ENCODE assay signal across 16 mouse cellular contexts in genomic region chr7:139257752-139258542, GRCm38 (mm10). TPM values are rescaled to one million over a fixed set of nuclear protein-coding genes. Genes with fewer than 3 reads are reported as not detected.
DNase-seq lines count a peak whose midpoint lies in the region; ATAC-seq and TF ChIP-seq lines count a peak whose summit lies in the region.
"Had no signal": no experiment of that assay in that cellular context is flagged by ENCODE, and none has a peak within 500 bp of the region (broad histone marks: within the 10 kb centered on the region; RNA-seq: fewer than 3 reads in every experiment).

No protein-coding gene starts in this region.

- no peak for TF ChIP-seq CTCF in lung, postnatal 0 days (IDR thresholded peaks at IDR 0.05)

- no peak overlapping the region for H3K4me2 ChIP-seq in heart, embryonic 12.5 days
- no peak overlapping the region for H3K4me2 ChIP-seq in embryonic facial prominence, embryonic 12.5 days (replicated peaks)
- no peak overlapping the region for H3K4me2 ChIP-seq in kidney, embryonic 15.5 days
- no peak overlapping the region for H3K4me2 ChIP-seq in lung, postnatal 0 days (replicated peaks; ENCODE audit: low read depth, low read length)

- no peaks in the 10 kb centered on the region; the same call in 1 of the 2 replicates for H3K9me3 ChIP-seq in heart, embryonic 12.5 days (replicated peaks)
- no peaks in the 10 kb centered on the region; the same call in 1 of the 2 replicates for H3K9me3 ChIP-seq in embryonic facial prominence, embryonic 12.5 days
- H3K9me3 ChIP-seq in kidney, embryonic 15.5 days (replicated peaks), result no peaks in the 10 kb centered on the region
- no peaks in the 10 kb centered on the region for H3K9me3 ChIP-seq in lung, postnatal 0 days (ENCODE audit: low read length)

- TF ChIP-seq EP300 in lung, postnatal 0 days (IDR thresholded peaks at IDR 0.05), result peak; percentile 95

- H3K27me3 ChIP-seq in heart, embryonic 12.5 days (replicated peaks), result no peaks in the 10 kb centered on the region
- no peaks in the 10 kb centered on the region for H3K27me3 ChIP-seq in embryonic facial prominence, embryonic 12.5 days
- no peaks in the 10 kb centered on the region for H3K27me3 ChIP-seq in kidney, embryonic 15.5 days
- H3K27me3 ChIP-seq in lung, postnatal 0 days (replicated peaks; ENCODE audit: insufficient read depth, low read length), result no peaks in the 10 kb centered on the region
- H3K27me3 ChIP-seq: Patski had no signal

- no peak for DNase-seq in heart, postnatal 25 days (ENCODE audit: low spot score)
- peak; percentile 92 for DNase-seq in lung, postnatal 0 days (ENCODE audit: low spot score)
- no peak for DNase-seq in layer of hippocampus, adult 9-11 months
- no peak for DNase-seq in spleen, adult 18-20 months
- no peak for DNase-seq in left cerebral cortex, adult 8-10 months (ENCODE audit: low spot score in 2 of 2)
- DNase-seq: adrenal gland, postnatal 14 days; cerebellum, postnatal 14 days; gastrocnemius, postnatal 25 days; midbrain, embryonic 14.5 days had no signal

- peaks cover 37% of the 10 kb centered on the region for H3K4me1 ChIP-seq in heart, embryonic 12.5 days (replicated peaks)
- 0 out of 2 replicates have a peak, but pooled peaks cover under 1% of the 10 kb centered on the region for H3K4me1 ChIP-seq in embryonic facial prominence, embryonic 12.5 days
- H3K4me1 ChIP-seq in kidney, embryonic 15.5 days, result peaks cover 28% of the 10 kb centered on the region
- H3K4me1 ChIP-seq in lung, postnatal 0 days (ENCODE audit: insufficient read depth, low read depth, low read length), result peaks cover 16% of the 10 kb centered on the region; the same call in 1 of the 2 replicates

- intact Hi-C loops in heart, postnatal 25 days (cut with DNase I), result no loop called here

- H3K36me3 ChIP-seq in heart, embryonic 12.5 days, result peaks cover 53% of the 10 kb centered on the region
- H3K36me3 ChIP-seq in embryonic facial prominence, embryonic 12.5 days, result peaks cover 12% of the 10 kb centered on the region
- H3K36me3 ChIP-seq in kidney, embryonic 15.5 days, result peaks cover 36% of the 10 kb centered on the region
- H3K36me3 ChIP-seq in lung, postnatal 0 days (ENCODE audit: insufficient read depth, low read length), result peaks cover 14% of the 10 kb centered on the region; the same call in 1 of the 2 replicates

- no peak overlapping the region for H3K4me3 ChIP-seq in heart, embryonic 12.5 days
- H3K4me3 ChIP-seq in embryonic facial prominence, embryonic 12.5 days, result no peak overlapping the region
- H3K4me3 ChIP-seq in kidney, embryonic 15.5 days (replicated peaks), result no peak overlapping the region
- no peak overlapping the region for H3K4me3 ChIP-seq in lung, postnatal 0 days (ENCODE audit: low read depth, low read length)
- H3K4me3 ChIP-seq: forebrain, embryonic 10.5 days had no signal

- no peak for ATAC-seq in heart, embryonic 12.5 days (ENCODE audit: insufficient number of reproducible peaks, low FRiP score)
- peak; percentile 62; the same call in 1 of the 2 replicates for ATAC-seq in embryonic facial prominence, embryonic 12.5 days (ENCODE audit: insufficient number of reproducible peaks, insufficient read depth, low FRiP score, low TSS enrichment)
- peak; percentile 82 for ATAC-seq in kidney, embryonic 15.5 days (replicated peaks; ENCODE audit: low FRiP score)
- ATAC-seq in lung, postnatal 0 days, result peak; percentile 96
- ATAC-seq: inflammation-experienced regulatory T-cells, adult 6 months; Patski had no signal

- 49% methylated on average over 10 of the region's 10 CpGs for WGBS in heart, embryonic 12.5 days
- 67% methylated on average over 10 of the region's 10 CpGs for WGBS in embryonic facial prominence, embryonic 12.5 days
- 73% methylated on average over 10 of the region's 10 CpGs for WGBS in kidney, embryonic 15.5 days
- WGBS in lung, postnatal 0 days, result 49% methylated on average over 10 of the region's 10 CpGs

- no peak overlapping the region for H3K27ac ChIP-seq in heart, embryonic 12.5 days (ENCODE audit: poor library complexity, severe bottlenecking)
- H3K27ac ChIP-seq in embryonic facial prominence, embryonic 12.5 days, result no peak overlapping the region
- peak overlapping the region; percentile 85 for H3K27ac ChIP-seq in kidney, embryonic 15.5 days
- H3K27ac ChIP-seq in lung, postnatal 0 days (ENCODE audit: low read length), result peak overlapping the region; percentile 83
- H3K27ac ChIP-seq: forebrain, embryonic 10.5 days had no signal

- H3K9ac ChIP-seq in heart, embryonic 12.5 days, result 0 out of 2 replicates have a peak overlapping the region, but pooled peaks have one; percentile 10
- H3K9ac ChIP-seq in embryonic facial prominence, embryonic 12.5 days, result no peak overlapping the region
- no peak overlapping the region for H3K9ac ChIP-seq in kidney, embryonic 15.5 days
- no peak overlapping the region for H3K9ac ChIP-seq in lung, postnatal 0 days (replicated peaks; ENCODE audit: low read depth)

RNA-seq across cellular contexts. Expression of gene Pwwp2b, which starts 9.7 kb away (rescaled TPM):
- polyA plus RNA-seq in heart, embryonic 12.5 days (2016; fragmentation: Nextera tagmentation; extraction: Ambion mirVana), result 8.0 and 9.2 TPM in 2 replicates
- 1 to 10 TPM; 8.7 to 9.7 TPM for total RNA-seq in heart, postnatal 25 days (2021)
- polyA plus RNA-seq in embryonic facial prominence, embryonic 12.5 days (2016; fragmentation: Nextera tagmentation; extraction: Ambion mirVana), result 10.1 and 10.8 TPM in 2 replicates
- polyA plus RNA-seq in kidney, embryonic 15.5 days (2015; fragmentation: Nextera tagmentation; extraction: Ambion mirVana), result 8.1 and 8.7 TPM in 2 replicates
- polyA plus RNA-seq in lung, postnatal 0 days (2015; fragmentation: Nextera tagmentation; extraction: Ambion mirVana), result 23.6 and 27.5 TPM in 2 replicates
- 10 to 100 TPM; 16.8 to 18.3 (median 17.7) TPM for total RNA-seq in left cerebral cortex, adult 8-10 months (2022)

RNA-seq across cellular contexts. Expression of gene Stk32c, which starts 44.8 kb away (rescaled TPM):
- polyA plus RNA-seq in heart, embryonic 12.5 days (2016; fragmentation: Nextera tagmentation; extraction: Ambion mirVana), result 0.08 TPM in 1 of 2 replicates, not detected in the other
- total RNA-seq in heart, postnatal 25 days (2021), result under 1 TPM; 0.73 to 0.99 TPM
- polyA plus RNA-seq in embryonic facial prominence, embryonic 12.5 days (2016; fragmentation: Nextera tagmentation; extraction: Ambion mirVana), result 0.26 and 0.31 TPM in 2 replicates
- polyA plus RNA-seq in kidney, embryonic 15.5 days (2015; fragmentation: Nextera tagmentation; extraction: Ambion mirVana), result 0.14 and 0.16 TPM in 2 replicates
- 0.06 TPM in 1 of 2 replicates, not detected in the other for polyA plus RNA-seq in lung, postnatal 0 days (2015; fragmentation: Nextera tagmentation; extraction: Ambion mirVana)
- 100 to 1,000 TPM; 175 to 186 (median 183) TPM for total RNA-seq in left cerebral cortex, adult 8-10 months (2022)
- total RNA-seq: neutrophil, adult 5-6 weeks had no signal

RNA-seq across cellular contexts. Expression of gene Lrrc27, which starts 45.2 kb away (rescaled TPM):
- 2.7 and 3.4 TPM in 2 replicates for polyA plus RNA-seq in heart, embryonic 12.5 days (2016; fragmentation: Nextera tagmentation; extraction: Ambion mirVana)
- 10 to 100 TPM; 19.1 to 20.0 TPM for total RNA-seq in heart, postnatal 25 days (2021)
- 2.6 and 2.7 TPM in 2 replicates for polyA plus RNA-seq in embryonic facial prominence, embryonic 12.5 days (2016; fragmentation: Nextera tagmentation; extraction: Ambion mirVana)
- 2.9 and 3.0 TPM in 2 replicates for polyA plus RNA-seq in kidney, embryonic 15.5 days (2015; fragmentation: Nextera tagmentation; extraction: Ambion mirVana)
- polyA plus RNA-seq in lung, postnatal 0 days (2015; fragmentation: Nextera tagmentation; extraction: Ambion mirVana), result 2.3 and 2.7 TPM in 2 replicates
- total RNA-seq in left cerebral cortex, adult 8-10 months (2022), result 10 to 100 TPM in 1 of 4 experiments, 1 to 10 TPM in 3; 7.4 to 13.7 (median 8.4) TPM

Comparison
In these comparisons a context has a peak if more than half of its experiments do, and no peak if none do; other contexts are left out.
1. H3K27ac ChIP-seq: peak in kidney, embryonic 15.5 days (single experiment) and lung, postnatal 0 days (single experiment); none in heart, embryonic 12.5 days (single experiment) and embryonic facial prominence, embryonic 12.5 days (single experiment).